Mouse (Mus musculus): ENCODE measurements at regions not wholly inside any gene's neighbourhood (a gene's known extent, or its start where the extent isn't known, plus 50 kb on each side); places are given as distances from the start of the nearest gene placed in this dataset.

- TF ChIP-seq USF1 (IDR thresholded peaks at IDR 0.05; ENCODE audit: low read depth, low read length) (no peak), ZNF384 (IDR thresholded peaks at IDR 0.05; ENCODE audit: low read depth, low read length) (no peak)
Measured at GRCm38 (mm10) chr1:7454931-7455330, 2647.2 kb downstream of the Gm37988 start.
